ENCODE assay signal across 22 mouse cellular contexts in genomic region chr16:21833970-21834369, GRCm38 (mm10). TPM values are rescaled to one million over a fixed set of nuclear protein-coding genes. Genes with fewer than 3 reads are reported as not detected.
"Had no signal": no experiment of that assay in that cellular context is flagged by ENCODE, and none has a peak within 500 bp of the region (broad histone marks: within the 10 kb centered on the region; RNA-seq: fewer than 3 reads in every experiment).

No protein-coding gene starts in this region.

- H3K4me1 ChIP-seq: heart, embryonic 12.5 days; hindbrain, embryonic 12.5 days had no signal

- H3K9ac ChIP-seq: heart, embryonic 12.5 days; hindbrain, embryonic 12.5 days; hindbrain, embryonic 14.5 days; intestine, embryonic 15.5 days; kidney, embryonic 15.5 days; limb, embryonic 12.5 days; liver, embryonic 14.5 days had no signal

- H3K4me3 ChIP-seq: gastrocnemius, adult 2 months; heart, adult 2 months; heart, embryonic 12.5 days; hindbrain, embryonic 10.5 days; hindbrain, embryonic 12.5 days; intestine, embryonic 15.5 days; kidney, embryonic 15.5 days; layer of hippocampus, adult 2 months; left cerebral cortex, adult 2 months; limb, embryonic 10.5 days; limb, embryonic 12.5 days had no signal

- H3K27ac ChIP-seq: gastrocnemius, adult 2 months; heart, adult 2 months; hindbrain, embryonic 10.5 days; hindbrain, embryonic 12.5 days; hindbrain, embryonic 14.5 days; intestine, embryonic 15.5 days; kidney, embryonic 15.5 days; kidney, postnatal 0 days; layer of hippocampus, adult 2 months; left cerebral cortex, adult 2 months; limb, embryonic 10.5 days; limb, embryonic 12.5 days; liver, embryonic 14.5 days had no signal

- H3K27me3 ChIP-seq: heart, embryonic 12.5 days; hindbrain, embryonic 12.5 days; intestine, embryonic 15.5 days; kidney, embryonic 15.5 days; limb, embryonic 12.5 days had no signal

- H3K36me3 ChIP-seq: heart, embryonic 12.5 days; hindbrain, embryonic 10.5 days; hindbrain, embryonic 12.5 days; intestine, embryonic 15.5 days; kidney, embryonic 15.5 days; limb, embryonic 10.5 days; limb, embryonic 12.5 days had no signal

- DNase-seq: gastrocnemius, adult 2 months; gastrocnemius, postnatal 10 days; gastrocnemius, postnatal 25 days; heart, adult 2 months; heart, postnatal 10 days; heart, postnatal 4 days; kidney, adult 8-10 months; kidney, postnatal 14 days; kidney, postnatal 4 days had no signal

RNA-seq across cellular contexts. Expression of gene Map3k13, which starts 39.8 kb away (rescaled TPM):
- total RNA-seq: granulocyte monocyte progenitor cell, adult 5-6 weeks had no signal
